Mouse (Mus musculus) thymus, adult 2 months (tissue): ENCODE measurements around the gene Nrg3.

Experiments
- CTCF ChIP-seq: fragments of 200-500 bp; IDR thresholded peaks from 2 replicates; pipeline ENCODE4 v1.5.1; 2012; ENCODE audit warnings: mild to moderate bottlenecking, control low read depth, low read length, moderate library complexity, borderline replicate concordance; ENCODE audit not compliant: control insufficient read depth, poor library complexity, insufficient read depth; ENCODE audit errors: extremely low read depth
- POLR2A ChIP-seq: fragments of 200-500 bp; IDR thresholded peaks from 2 replicates; pipeline ENCODE4 v1.6.1; 2012; ENCODE audit warnings: mild to moderate bottlenecking, low read length, control low read depth, moderate library complexity; ENCODE audit not compliant: control insufficient read depth, poor library complexity, insufficient read depth; ENCODE audit errors: extremely low read depth

DNA sequence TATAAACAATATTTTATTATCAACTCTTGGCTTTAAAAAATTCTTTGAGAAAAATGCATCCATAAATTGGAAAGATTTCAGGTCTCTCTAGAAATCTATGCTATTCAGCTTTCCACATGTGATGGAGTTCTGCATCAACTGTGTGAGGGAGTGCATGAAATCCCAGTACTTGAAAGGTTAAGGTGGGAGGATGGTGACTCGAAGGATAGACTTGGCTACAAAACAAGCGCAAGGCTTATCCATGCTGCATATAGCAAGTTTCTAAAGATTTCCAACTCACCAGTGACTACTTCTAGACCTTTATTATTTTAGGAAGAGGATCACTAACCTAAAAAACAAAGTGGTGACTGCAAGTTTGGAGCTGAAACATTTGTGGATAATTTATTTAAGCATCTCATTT lies 343.1 kb downstream of the Nrg3 start:
- TF ChIP-seq CTCF: no peak
- no peak for TF ChIP-seq POLR2A
